7 mouse cellular contexts compared by ENCODE assay signal in genomic region chr9:53770771-53771343, GRCm38 (mm10). TPM values are rescaled to one million over a fixed set of nuclear protein-coding genes. Genes with fewer than 3 reads are reported as not detected.
DNase-seq lines count a peak whose midpoint lies in the region; ATAC-seq and TF ChIP-seq lines count a peak whose summit lies in the region.

No protein-coding gene starts in this region.

- ATAC-seq in hindbrain, embryonic 11.5 days (ENCODE audit: low FRiP score), result no peak
- no peak for ATAC-seq in liver, embryonic 11.5 days (replicated peaks; ENCODE audit: low FRiP score)

- no peaks in the 10 kb centered on the region for H3K27me3 ChIP-seq in testis, adult 2 months (ENCODE audit: control insufficient read depth, insufficient read depth, low read length)
- H3K27me3 ChIP-seq in hindbrain, embryonic 11.5 days (ENCODE audit: control insufficient read depth, insufficient read depth, low read length), result peaks cover 22% of the 10 kb centered on the region
- peaks cover 34% of the 10 kb centered on the region for H3K27me3 ChIP-seq in liver, embryonic 11.5 days (replicated peaks; ENCODE audit: control insufficient read depth, insufficient read depth, low read length)

- no peak for TF ChIP-seq CTCF in testis, adult 2 months (IDR thresholded peaks at IDR 0.05; ENCODE audit: control insufficient read depth, insufficient read depth, insufficient replicate concordance, low read depth, low read length)

- H3K27ac ChIP-seq in testis, adult 2 months (ENCODE audit: control insufficient read depth, insufficient read depth, low read depth, low read length), result no peak overlapping the region
- H3K27ac ChIP-seq in hindbrain, embryonic 11.5 days (ENCODE audit: low read depth, low read length), result no peak overlapping the region
- H3K27ac ChIP-seq in liver, embryonic 11.5 days (ENCODE audit: low read depth, low read length), result no peak overlapping the region

- no peak overlapping the region for H3K9ac ChIP-seq in hindbrain, embryonic 11.5 days (ENCODE audit: low read depth, low read length)
- no peak overlapping the region for H3K9ac ChIP-seq in liver, embryonic 11.5 days (ENCODE audit: low read depth, low read length)

- peak overlapping the region; percentile 89 for H3K4me2 ChIP-seq in hindbrain, embryonic 11.5 days (replicated peaks; ENCODE audit: low read depth, low read length)
- peak overlapping the region; percentile 80 for H3K4me2 ChIP-seq in liver, embryonic 11.5 days

- H3K4me3 ChIP-seq in testis, adult 2 months (ENCODE audit: control insufficient read depth, low read depth, low read length), result peak overlapping the region; percentile 61; the same call in 1 of the 2 replicates
- H3K4me3 ChIP-seq in hindbrain, embryonic 11.5 days (ENCODE audit: low read depth, low read length), result peak overlapping the region; percentile 65
- H3K4me3 ChIP-seq in liver, embryonic 11.5 days (ENCODE audit: low read depth, low read length), result peak overlapping the region; percentile 53

- WGBS in hindbrain, embryonic 11.5 days, result 39% methylated on average over 12 of the region's 12 CpGs
- 33% methylated on average over 12 of the region's 12 CpGs for WGBS in liver, embryonic 11.5 days

- DNase-seq in testis, postnatal 14 days (ENCODE audit: low spot score), result no peak
- DNase-seq in hindbrain, embryonic 11.5 days (ENCODE audit: low spot score), result no peak
- no peak for DNase-seq in liver, embryonic 11.5 days (ENCODE audit: low spot score)
- DNase-seq in urinary bladder, postnatal 36 days (ENCODE audit: low spot score in 2 of 2), result peak; percentile 13 to 28
- no peak for DNase-seq in layer of hippocampus, adult 11-12 months (ENCODE audit: low spot score)
- DNase-seq in frontal cortex, postnatal 36 days (ENCODE audit: low spot score in 2 of 2), result no peak

- H3K36me3 ChIP-seq in testis, adult 2 months (ENCODE audit: control insufficient read depth, insufficient read depth, low read length), result no peaks in the 10 kb centered on the region
- H3K36me3 ChIP-seq in hindbrain, embryonic 11.5 days (ENCODE audit: control insufficient read depth, insufficient read depth, low read length), result no peaks in the 10 kb centered on the region
- no peaks in the 10 kb centered on the region for H3K36me3 ChIP-seq in liver, embryonic 11.5 days (ENCODE audit: control insufficient read depth, insufficient read depth, low read length)

- peaks cover 9% of the 10 kb centered on the region for H3K4me1 ChIP-seq in testis, adult 2 months (ENCODE audit: control insufficient read depth, insufficient read depth, low read length)
- H3K4me1 ChIP-seq in hindbrain, embryonic 11.5 days (replicated peaks; ENCODE audit: control insufficient read depth, insufficient read depth, low read length), result peaks cover 4% of the 10 kb centered on the region; the same call in 1 of the 2 replicates
- no peaks in the 10 kb centered on the region for H3K4me1 ChIP-seq in liver, embryonic 11.5 days (replicated peaks; ENCODE audit: control insufficient read depth, insufficient read depth, low read length)

- no peaks in the 10 kb centered on the region for H3K9me3 ChIP-seq in hindbrain, embryonic 11.5 days (ENCODE audit: control insufficient read depth, low read length)
- H3K9me3 ChIP-seq in liver, embryonic 11.5 days (ENCODE audit: control insufficient read depth, low read length), result no peaks in the 10 kb centered on the region; the same call in 1 of the 2 replicates

- no peak for TF ChIP-seq POLR2A in testis, adult 2 months (IDR thresholded peaks at IDR 0.05; ENCODE audit: control insufficient read depth, low read depth, low read length)

RNA-seq across cellular contexts. Expression of gene Slc35f2, which starts 0.5 kb away (rescaled TPM):
- 13.9 and 17.9 TPM in 2 replicates for polyA plus RNA-seq in testis, adult 2 months (2012; rRNA removed)
- polyA plus RNA-seq in hindbrain, embryonic 11.5 days (2014; fragmentation: Nextera tagmentation; extraction: Ambion mirVana), result 2.1 and 3.3 TPM in 2 replicates
- polyA plus RNA-seq in liver, embryonic 11.5 days (2014; fragmentation: Nextera tagmentation; extraction: Ambion mirVana), result 0.92 and 1.4 TPM in 2 replicates

Comparison
In these comparisons a context has a peak if more than half of its experiments do, and no peak if none do; other contexts are left out.
1. DNase-seq: peak in urinary bladder, postnatal 36 days (2 of 2); none in testis, postnatal 14 days (single experiment), hindbrain, embryonic 11.5 days (single experiment), liver, embryonic 11.5 days (single experiment), layer of hippocampus, adult 11-12 months (single experiment) and frontal cortex, postnatal 36 days (0 of 2).
2. Peak in every context shown above with its lines, with median percentiles within 50 percentile points of each other: H3K4me3 ChIP-seq.